Mouse (Mus musculus) kidney, adult 2 months (tissue): ENCODE data around the gene Hp1bp3.

Source experiments
- CTCF ChIP-seq: fragments of 200-500 bp; conservative IDR thresholded peaks from 2 replicates; pipeline ENCODE4 v1.5.1; 2011; ENCODE audit warnings: low read depth, mild to moderate bottlenecking, control low read depth, low read length, moderate library complexity, mixed read lengths; ENCODE audit not compliant: insufficient read depth, insufficient read length
- POLR2A ChIP-seq: fragments of 200-500 bp; IDR thresholded peaks from one replicate; pipeline ENCODE4 v1.6.1; 2011; ENCODE audit warnings: low read depth, low read length, control low read depth

DNA sequence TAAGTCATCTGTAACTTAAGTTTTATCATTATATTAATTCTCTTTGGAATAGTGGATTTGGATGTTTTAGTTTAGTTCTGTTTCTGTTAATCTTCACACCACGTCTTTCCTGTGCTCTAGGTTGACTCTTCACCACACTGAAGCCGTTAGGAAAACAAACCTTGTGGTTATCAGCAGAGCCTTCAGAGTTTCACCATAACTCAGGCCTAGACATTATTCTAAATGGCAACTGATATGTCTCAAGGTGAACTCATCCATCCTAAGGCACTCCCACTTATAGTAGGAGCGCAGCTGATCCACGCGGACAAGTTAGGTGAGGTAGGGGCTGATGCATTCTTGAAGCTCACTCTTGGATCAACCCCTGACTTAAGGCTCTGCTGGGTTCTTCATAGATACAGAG, 5.3 kb downstream of the Hp1bp3 start:
- no peak for TF ChIP-seq CTCF
- no peak for TF ChIP-seq POLR2A
